Mouse (Mus musculus) macrophage (primary cell): ENCODE data around the gene Pcgf1. TPM values are rescaled to one million over a fixed set of nuclear protein-coding genes. Genes with fewer than 3 reads are reported as not detected.

ENCODE experiments used
- H3K27ac ChIP-seq: fragments of 350-480 bp; formaldehyde crosslinking; 2 replicates; pipeline ENCODE4 v1.9.0; 2021
- H3K36me3 ChIP-seq: fragments of 350-480 bp; formaldehyde crosslinking; 2 replicates; pipeline ENCODE4 v1.9.0; 2021; ENCODE audit errors: inconsistent target
- H3K4me3 ChIP-seq: fragments of 350-480 bp; formaldehyde crosslinking; 2 replicates; pipeline ENCODE4 v1.9.0; 2021; ENCODE audit errors: inconsistent target
- H3K79me2 ChIP-seq: fragments of 350-480 bp; formaldehyde crosslinking; 2 replicates; pipeline ENCODE4 v1.9.0; 2021; ENCODE audit errors: inconsistent target
- WGBS: methylation state at CpG from one replicate; pipeline ENCODE4 v1.1.7; 2026; ENCODE audit warnings: inconsistent platforms; ENCODE audit not compliant: missing documents; 5-methylcytosine and 5-hydroxymethylcytosine counted together
- polyA plus RNA-seq: library from polyadenylated mRNA; stranded (reverse); fragments of 250-400 nt; gene quantifications from 3 replicates; pipeline ENCODE4 v1.2.4, GENCODE M21; 2018; ENCODE audit warnings: inconsistent platforms

The Pcgf1 gene
- polyA plus RNA-seq, 1 experiment from 2014 or later, result 11.0 TPM

DNA sequence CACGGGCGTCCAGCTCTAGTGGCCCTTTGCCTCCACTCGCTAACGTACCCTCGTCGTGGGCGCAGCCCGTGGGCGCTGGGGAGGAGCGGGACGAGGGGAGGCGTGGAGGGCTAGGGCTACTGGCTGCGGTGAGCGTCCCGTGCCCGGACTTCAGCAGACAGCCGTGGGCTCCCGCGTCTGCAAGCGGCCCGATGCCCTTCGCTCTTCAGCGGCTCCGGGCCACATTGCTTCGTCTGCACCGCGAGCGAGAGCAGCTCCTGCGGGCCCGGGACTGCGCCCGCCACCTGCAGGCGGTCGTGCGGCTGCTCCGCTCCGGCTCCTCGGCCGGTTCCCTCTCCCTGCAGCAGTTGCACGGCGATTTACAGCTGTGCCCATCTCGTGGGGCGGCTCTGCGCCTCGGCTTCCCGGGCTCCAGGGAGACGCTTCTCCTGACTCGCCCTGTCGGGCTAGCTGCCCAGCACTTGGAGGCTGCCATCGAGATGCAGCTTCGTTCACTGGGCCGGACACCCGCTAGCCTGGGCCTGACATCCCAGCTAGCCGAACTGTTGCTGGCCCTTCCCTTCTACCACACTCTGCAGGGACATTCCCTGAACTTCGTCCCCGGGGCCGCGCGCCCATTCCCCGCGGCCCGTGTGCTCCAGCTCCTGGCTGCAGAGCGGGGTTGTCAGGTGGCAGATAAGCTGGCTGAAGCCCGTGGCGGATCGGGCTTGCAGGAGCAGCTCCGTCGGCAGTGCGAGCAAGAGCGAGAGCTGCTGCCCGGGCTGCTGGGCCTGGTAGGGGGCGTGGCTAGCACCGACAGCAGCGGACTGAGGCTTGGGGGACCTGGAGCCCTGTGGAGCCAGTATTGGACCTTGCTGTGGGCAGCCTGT lies 24.3 kb downstream of the Pcgf1 start:
- Histone ChIP-seq H3K79me2 (peaks cover 13% of the 10 kb centered on the region), H3K4me3 (peak overlapping the region; percentile 39), H3K27ac (peak overlapping the region; percentile 37; the same call in 1 of the 2 replicates), H3K36me3 (peaks cover 15% of the 10 kb centered on the region; the same call in 1 of the 2 replicates)
- 1% methylated on average over 57 of the region's 74 CpGs for WGBS

DNA sequence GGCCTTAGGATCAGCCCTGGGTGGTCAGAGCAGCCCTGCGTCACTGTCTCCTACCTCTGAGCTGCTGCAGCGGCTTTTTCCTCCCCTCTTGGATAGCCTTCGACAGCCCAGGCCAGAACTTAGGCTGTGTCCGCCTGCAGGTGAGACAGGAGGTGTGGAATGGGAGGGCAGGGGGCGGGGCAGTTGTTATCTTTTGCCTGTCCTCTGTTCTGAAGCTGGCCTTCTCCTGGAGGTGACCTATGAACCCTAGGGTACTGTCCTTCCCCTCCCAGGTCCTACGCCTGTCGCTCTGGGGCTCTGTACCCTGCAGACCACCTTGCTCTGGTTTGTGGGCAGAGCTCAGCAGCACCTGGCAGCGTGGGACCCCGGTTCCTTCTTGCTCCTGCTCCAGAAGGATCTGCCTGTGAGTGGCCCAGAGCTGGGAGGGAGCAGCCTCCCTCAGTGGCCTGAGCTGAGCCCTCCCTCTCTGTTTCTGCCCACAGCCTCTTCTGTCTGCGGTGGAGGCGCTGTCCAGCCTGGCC lies 25.5 kb downstream of the Pcgf1 start:
- 87% methylated on average over 11 of the region's 11 CpGs for WGBS
- Histone ChIP-seq H3K27ac (no peak overlapping the region), H3K79me2 (peaks cover 13% of the 10 kb centered on the region), H3K4me3 (no peak overlapping the region), H3K36me3 (peaks cover 18% of the 10 kb centered on the region; the same call in 1 of the 2 replicates)

DNA sequence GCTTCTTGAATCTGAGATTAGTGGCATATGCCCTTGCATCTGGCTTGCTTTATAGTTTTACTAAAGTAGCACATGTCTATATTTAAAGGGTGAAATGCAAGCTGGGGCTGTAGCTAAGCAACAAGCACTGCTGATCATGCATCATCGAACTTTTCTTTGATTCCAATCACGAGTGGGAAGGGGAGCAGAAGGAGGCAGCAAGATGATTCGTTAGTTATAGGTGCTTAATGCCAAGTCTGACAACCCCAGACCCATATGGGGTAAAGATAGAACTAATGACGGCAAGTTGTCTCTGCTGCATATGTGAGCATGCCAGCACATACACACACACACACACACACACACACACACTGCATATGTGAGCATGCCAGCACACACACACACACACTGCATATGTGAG lies 26.5 kb downstream of the Pcgf1 start:
- WGBS, result 93% methylated on average over 3 of the region's 4 CpGs
- Histone ChIP-seq H3K27ac (no peak overlapping the region), H3K36me3 (peaks cover 18% of the 10 kb centered on the region; the same call in 1 of the 2 replicates), H3K79me2 (peaks cover 14% of the 10 kb centered on the region), H3K4me3 (no peak overlapping the region)

- WGBS, result 53% methylated on average over 13 of the region's 13 CpGs
- peaks cover 27% of the 10 kb centered on the region for H3K79me2 ChIP-seq
- H3K4me3 ChIP-seq, result peak overlapping the region; percentile 87; the same call in 1 of the 2 replicates
- 0 out of 2 replicates have a peak overlapping the region, but pooled peaks have one; percentile 65 for H3K27ac ChIP-seq
- peaks cover 18% of the 10 kb centered on the region; the same call in 1 of the 2 replicates for H3K36me3 ChIP-seq
These were observed 30.1 kb downstream of the Pcgf1 start for GRCm38 (mm10) chr6:83107566-83108400.

DNA sequence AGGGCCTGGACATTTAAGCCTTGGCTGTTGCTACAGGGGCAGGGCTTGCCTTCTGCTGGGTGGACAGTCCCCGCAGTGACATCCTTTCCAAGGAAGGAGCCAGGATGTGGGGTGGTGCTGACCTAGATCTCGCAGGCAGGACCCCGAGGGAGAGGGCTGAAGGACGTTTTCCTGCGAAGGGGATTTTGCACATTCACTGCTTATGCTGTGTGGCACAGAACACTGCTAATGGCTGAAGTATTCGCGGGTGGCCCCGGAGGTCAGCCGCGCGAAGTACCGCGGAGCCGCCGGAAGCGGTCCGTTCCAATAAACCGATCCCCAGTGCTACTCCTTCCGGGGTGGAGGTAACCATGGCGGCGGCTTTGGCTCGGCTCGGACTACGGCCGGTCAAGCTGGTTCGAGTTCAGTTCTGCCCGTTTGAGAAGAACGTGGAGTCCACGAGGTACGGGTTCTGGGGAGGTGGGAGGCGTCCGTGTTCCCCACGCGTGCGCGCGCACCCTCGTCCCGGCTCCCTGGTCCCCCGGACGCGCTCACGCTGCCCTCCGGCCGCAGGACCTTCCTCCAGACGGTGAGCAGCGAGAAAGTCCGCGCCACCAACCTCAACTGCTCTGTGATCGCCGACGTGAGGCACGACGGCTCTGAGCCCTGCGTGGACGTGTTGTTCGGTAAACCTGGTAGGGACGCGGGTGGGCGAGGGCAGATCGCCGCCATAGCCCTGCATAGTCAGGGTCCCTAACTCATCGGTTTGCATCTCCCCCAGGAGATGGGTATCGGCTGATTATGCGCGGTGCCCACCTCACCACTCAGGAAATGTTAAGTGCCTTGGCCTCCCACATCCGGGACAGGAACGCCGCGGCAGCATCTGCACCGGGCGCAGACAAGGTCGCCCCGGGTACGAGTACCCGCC lies 31.3 kb downstream of the Pcgf1 start, which contains the start of gene Mrpl53:
Mrpl53 (plus strand) TSS at position 279 of the 907 bp plus-strand sequence.
- peaks cover 25% of the 10 kb centered on the region; the same call in 1 of the 2 replicates for H3K79me2 ChIP-seq
- H3K36me3 ChIP-seq, result peaks cover 16% of the 10 kb centered on the region; the same call in 1 of the 2 replicates
- peak within 1 kb of the TSS; percentile 87 for H3K4me3 ChIP-seq
- under 1% methylated on average over 61 of the region's 76 CpGs for WGBS
- peak within 1 kb of the TSS; percentile 65 for H3K27ac ChIP-seq

GRCm38 (mm10) chr6:83111510-83112136 lies 34.0 kb downstream of the Pcgf1 start:
- peaks cover 3% of the 10 kb centered on the region; the same call in 1 of the 2 replicates for H3K36me3 ChIP-seq
- WGBS, result 88% methylated on average over 4 of the region's 4 CpGs
- peaks cover 42% of the 10 kb centered on the region; the same call in 1 of the 2 replicates for H3K79me2 ChIP-seq
- H3K27ac ChIP-seq, result no peak overlapping the region
- no peak overlapping the region for H3K4me3 ChIP-seq

GRCm38 (mm10) chr6:83115011-83115671 lies 37.5 kb downstream of the Pcgf1 start, which contains the start of gene Mogs:
Gene Mogs, plus strand, starts transcription at chr6:83115496.
- under 1% methylated on average over 58 of the region's 58 CpGs for WGBS
- peak within 1 kb of the TSS; percentile 72 for H3K27ac ChIP-seq
- H3K79me2 ChIP-seq, result peaks cover 32% of the 10 kb centered on the region; the same call in 1 of the 2 replicates
- H3K4me3 ChIP-seq, result peak within 1 kb of the TSS; percentile 83
- H3K36me3 ChIP-seq, result no peaks in the 10 kb centered on the region

GRCm38 (mm10) chr6:83115682-83116372 lies 38.2 kb downstream of the Pcgf1 start:
- peak overlapping the region; percentile 64 for H3K4me3 ChIP-seq
- peaks cover 25% of the 10 kb centered on the region; the same call in 1 of the 2 replicates for H3K79me2 ChIP-seq
- no peaks in the 10 kb centered on the region for H3K36me3 ChIP-seq
- WGBS, result 2% methylated on average over 39 of the region's 48 CpGs
- H3K27ac ChIP-seq, result peak overlapping the region; percentile 15; the same call in 1 of the 2 replicates

DNA sequence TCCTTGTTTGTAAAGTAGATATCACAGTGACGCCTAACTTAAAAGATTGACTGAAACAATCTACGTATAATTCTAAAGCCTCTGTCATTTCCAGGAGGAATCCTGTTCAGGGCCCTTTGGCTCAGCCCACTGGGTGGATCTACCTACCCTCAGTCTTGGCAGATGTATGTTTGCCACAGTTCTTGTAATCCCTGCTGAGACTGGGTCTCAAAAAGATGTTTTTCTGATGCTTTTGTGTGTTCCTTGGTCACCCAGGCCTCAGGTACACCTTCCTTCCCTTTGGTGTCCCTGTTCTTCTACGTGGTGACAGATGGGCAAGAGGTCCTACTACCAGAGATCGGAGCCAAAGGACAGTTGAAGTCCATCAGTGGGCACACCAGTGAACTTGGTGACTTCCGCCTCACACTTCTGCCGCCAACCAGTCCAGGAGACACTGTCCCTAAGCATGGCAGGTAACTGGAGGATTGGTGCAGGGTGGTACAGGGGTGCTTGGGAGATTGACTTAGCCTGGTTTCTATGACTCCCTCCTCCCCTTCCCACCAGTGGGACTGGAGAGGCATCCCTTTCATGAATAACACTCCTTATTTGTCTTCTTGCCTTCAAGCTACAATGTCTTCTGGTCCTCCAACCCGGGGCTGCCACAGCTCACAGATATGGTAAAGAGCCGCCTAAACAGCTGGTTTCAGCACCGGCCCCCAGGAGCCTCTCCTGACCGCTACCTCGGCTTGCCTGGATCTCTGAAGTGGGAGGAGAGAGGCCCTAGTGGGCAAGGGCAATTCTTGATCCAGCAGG lies 38.9 kb downstream of the Pcgf1 start:
- WGBS, result 84% methylated on average over 11 of the region's 11 CpGs
- Histone ChIP-seq H3K79me2 (peaks cover 24% of the 10 kb centered on the region; the same call in 1 of the 2 replicates), H3K4me3 (peak overlapping the region; percentile 64), H3K27ac (0 out of 2 replicates have a peak overlapping the region, but pooled peaks have one; percentile 15), H3K36me3 (no peaks in the 10 kb centered on the region)

DNA sequence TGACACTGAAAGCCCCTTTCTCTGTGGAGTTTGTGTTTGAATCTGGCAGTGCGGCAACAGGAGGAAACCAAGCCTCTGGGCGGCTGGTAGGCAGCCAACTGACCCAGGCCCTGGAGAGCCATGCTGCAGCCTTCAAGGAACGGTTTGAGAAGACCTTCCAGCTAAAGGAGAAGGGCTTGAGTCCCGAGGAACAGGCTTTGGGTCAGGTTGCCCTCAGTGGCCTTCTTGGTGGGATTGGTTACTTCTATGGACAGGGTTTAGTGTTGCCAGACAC lies 39.4 kb downstream of the Pcgf1 start:
- no peak overlapping the region for H3K27ac ChIP-seq
- WGBS, result 97% methylated on average over 3 of the region's 4 CpGs
- H3K4me3 ChIP-seq, result no peak overlapping the region

DNA sequence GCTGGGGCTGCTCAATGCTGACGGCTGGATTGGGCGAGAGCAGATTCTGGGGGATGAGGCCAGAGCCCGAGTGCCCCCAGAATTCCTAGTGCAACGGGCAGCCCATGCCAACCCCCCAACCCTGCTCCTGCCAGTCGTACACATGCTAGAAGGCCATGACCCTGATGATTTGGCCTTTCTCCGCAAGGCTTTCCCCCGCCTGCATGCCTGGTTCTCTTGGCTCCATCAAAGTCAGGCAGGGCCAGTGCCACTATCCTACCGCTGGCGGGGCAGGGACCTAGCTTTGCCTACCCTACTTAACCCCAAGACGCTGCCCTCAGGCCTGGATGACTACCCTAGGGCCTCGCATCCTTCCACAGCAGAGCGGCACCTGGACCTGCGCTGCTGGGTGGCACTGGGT lies 39.9 kb downstream of the Pcgf1 start:
- Histone ChIP-seq H3K27ac (no peak overlapping the region), H3K4me3 (no peak overlapping the region), H3K36me3 (no peaks in the 10 kb centered on the region), H3K79me2 (peaks cover 24% of the 10 kb centered on the region; the same call in 1 of the 2 replicates)
- WGBS, result 90% methylated on average over 11 of the region's 13 CpGs

More for the DNA sequence above, 39.4 kb downstream of the Pcgf1 start:
- H3K79me2 ChIP-seq, result peaks cover 24% of the 10 kb centered on the region; the same call in 1 of the 2 replicates
- no peaks in the 10 kb centered on the region for H3K36me3 ChIP-seq
